Mouse (Mus musculus) MEL (cell line): ENCODE measurements at regions not wholly inside any gene's neighbourhood (a gene's known extent, or its start where the extent isn't known, plus 50 kb on each side); places are given as distances from the start of the nearest gene placed in this dataset.

Experiments
- CTCF ChIP-seq, 3 experiments: IDR thresholded peaks in 2 of 3; conservative IDR thresholded peaks in 1 of 3; 2 replicates each; pipeline ENCODE4 v1.5.1; 2011 to 2012; ENCODE audit warnings: low read length in 3 of 3, low read depth in 2 of 3, mild to moderate bottlenecking in 2 of 3, improper control_type of control experiment in 1 of 3, inconsistent platforms in 1 of 3, mixed read lengths in 1 of 3, moderate library complexity in 1 of 3; ENCODE audit not compliant: control insufficient read depth in 1 of 3, insufficient read depth in 1 of 3, poor library complexity in 1 of 3, severe bottlenecking in 1 of 3
- GATA1 ChIP-seq: IDR thresholded peaks from 2 replicates; pipeline ENCODE4 v1.6.1; 2011; ENCODE audit warnings: low read depth, low read length, improper control_type of control experiment
- MAZ ChIP-seq: IDR thresholded peaks from 2 replicates; pipeline ENCODE4 v1.6.1; 2012; ENCODE audit warnings: low read depth, mild to moderate bottlenecking, inconsistent platforms, low read length, improper control_type of control experiment

- no peak for TF ChIP-seq CTCF (IDR thresholded peaks at IDR 0.05 in 2 of 3, conservative IDR thresholded peaks at IDR 0.05 in 1 of 3; ENCODE audit: control insufficient read depth in 1 of 3, insufficient read depth in 1 of 3, low read depth in 2 of 3, low read length in 3 of 3, poor library complexity in 1 of 3, severe bottlenecking in 1 of 3)
- TF ChIP-seq MAZ, result no peak
- no peak for TF ChIP-seq GATA1
Measured at GRCm38 (mm10) chr10:21762516-21762915, 119.5 kb upstream of the Sgk1 start.
